Mouse (Mus musculus): ENCODE measurements around the gene Rps23.

DNA sequence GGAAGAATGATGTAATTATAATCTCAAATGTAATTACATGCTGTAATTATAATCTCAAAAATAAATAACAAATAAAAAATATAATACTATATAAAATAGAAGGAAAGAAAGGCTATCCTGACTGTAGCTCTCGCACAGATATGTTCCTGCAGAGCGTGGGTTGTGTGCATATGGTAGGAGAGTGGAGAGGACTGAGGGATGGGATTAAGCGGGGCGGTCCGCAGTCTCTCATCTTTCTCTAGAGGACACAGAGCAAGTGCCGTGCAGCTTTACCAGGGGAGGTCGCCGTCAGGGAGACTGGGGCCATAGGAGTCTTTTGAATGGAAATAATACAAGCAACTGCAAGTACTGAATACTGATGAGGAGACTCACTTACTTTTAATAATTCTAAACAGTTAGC, 37.8 kb downstream of the Rps23 start:
- TF ChIP-seq CTCF (IDR thresholded peaks at IDR 0.05; ENCODE audit: insufficient read depth, low read depth, low read length), result no peak
- TF ChIP-seq POLR2A (IDR thresholded peaks at IDR 0.05; ENCODE audit: insufficient read depth, low read depth, low read length), result no peak
